Mouse (Mus musculus): ENCODE measurements around the gene Slco4a1.

Slco4a1 gene

GRCm38 (mm10) chr2:180501217-180501967 is 45.3 kb downstream of the Slco4a1 start:
- in situ Hi-C loops (cut with MboI, MseI): no loop called here

GRCm38 (mm10) chr2:180506281-180506680 is 50.2 kb downstream of the Slco4a1 start:
- in situ Hi-C loops (cut with MboI, MseI): no loop called here

- in situ Hi-C loops (cut with MboI, MseI): no loop called here
Measured at GRCm38 (mm10) chr2:180508455-180509115, 52.5 kb downstream of the Slco4a1 start.

- in situ Hi-C loops (cut with MboI, MseI): no loop called here
Measured at GRCm38 (mm10) chr2:180510867-180511266, 54.8 kb downstream of the Slco4a1 start.

- in situ Hi-C loops (cut with MboI, MseI): no loop called here
Measured at GRCm38 (mm10) chr2:180511875-180512661, 56.0 kb downstream of the Slco4a1 start.

DNA sequence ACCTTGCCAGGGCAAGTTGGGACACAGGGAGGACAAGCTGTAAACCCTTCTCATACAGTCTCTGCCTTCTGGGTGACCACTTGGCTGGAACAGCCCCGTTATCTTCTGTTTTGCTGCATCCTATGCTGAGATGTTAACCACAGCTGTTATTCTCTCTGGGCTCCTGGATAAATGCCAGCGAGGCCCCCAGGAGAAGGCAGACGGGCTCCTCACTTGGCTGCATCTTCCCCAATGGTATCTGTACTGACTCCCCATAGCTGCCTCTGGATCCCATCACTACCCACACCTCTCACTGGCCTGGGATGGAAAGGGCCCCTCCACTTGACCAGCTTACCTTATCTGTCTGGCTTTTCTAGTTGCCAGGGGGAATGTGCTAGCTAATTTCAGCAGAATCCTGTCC is 57.0 kb downstream of the Slco4a1 start:
- in situ Hi-C loops (cut with MboI, MseI): no loop called here

DNA sequence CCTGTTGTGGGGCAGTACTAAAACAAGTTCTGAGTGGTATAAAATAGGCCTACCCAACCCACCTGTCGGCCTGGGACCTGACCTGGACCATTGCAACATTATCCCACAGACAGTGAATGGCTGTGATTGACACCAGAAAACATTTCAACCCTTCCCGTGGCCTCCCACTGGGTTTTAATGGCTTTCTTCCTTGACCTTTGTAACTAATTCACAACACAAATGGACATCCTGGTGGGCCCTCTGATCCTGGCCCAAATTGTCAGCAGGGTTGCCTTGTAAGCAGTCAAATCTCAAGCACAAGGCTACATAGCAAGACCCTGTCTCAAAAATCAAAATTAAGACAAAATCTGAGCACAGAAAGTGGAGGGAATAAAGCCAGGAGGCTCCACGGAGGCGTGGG is 57.8 kb downstream of the Slco4a1 start:
- in situ Hi-C loops (cut with MboI, MseI): no loop called here

GRCm38 (mm10) chr2:180521437-180522221 is 65.6 kb downstream of the Slco4a1 start:
- in situ Hi-C loops (cut with MboI, MseI): no loop called here

DNA sequence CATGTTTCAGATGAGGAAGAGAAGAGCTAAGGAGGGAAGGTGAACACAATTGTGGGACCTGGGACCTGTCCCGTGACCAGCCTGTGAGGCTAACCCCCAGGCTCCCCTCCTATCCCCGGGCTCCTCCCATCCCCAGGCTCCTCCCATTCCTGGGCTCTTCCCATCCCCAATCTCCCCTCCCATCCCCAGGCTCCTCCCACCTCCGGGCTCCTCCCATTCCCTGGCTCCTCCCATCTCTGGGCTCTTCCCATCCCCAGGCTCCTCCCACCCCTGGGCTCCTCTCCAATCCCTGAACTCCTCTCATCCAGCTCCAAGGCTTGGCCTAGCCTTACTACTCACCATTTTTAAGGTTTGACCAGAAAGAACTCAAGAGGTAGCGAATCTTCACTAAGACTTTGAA is 66.8 kb downstream of the Slco4a1 start:
- in situ Hi-C loops (cut with MboI, MseI): no loop called here
